Mouse (Mus musculus): ENCODE measurements around the gene Nedd4.

Nedd4 gene

GRCm38 (mm10) chr9:72797136-72797621 lies 135.0 kb downstream of the Nedd4 start:
- DNase-seq (ENCODE audit: low spot score): no peak
